Mouse (Mus musculus) thymus, postnatal 10 days (tissue): ENCODE measurements around the gene H1foo.

ENCODE experiments used
- DNase-seq, 2 experiments: peaks; one replicate each; pipeline ENCODE4 v3.0.0; 2021; ENCODE audit warnings: low spot score in 2 of 2

Gene H1foo

DNA sequence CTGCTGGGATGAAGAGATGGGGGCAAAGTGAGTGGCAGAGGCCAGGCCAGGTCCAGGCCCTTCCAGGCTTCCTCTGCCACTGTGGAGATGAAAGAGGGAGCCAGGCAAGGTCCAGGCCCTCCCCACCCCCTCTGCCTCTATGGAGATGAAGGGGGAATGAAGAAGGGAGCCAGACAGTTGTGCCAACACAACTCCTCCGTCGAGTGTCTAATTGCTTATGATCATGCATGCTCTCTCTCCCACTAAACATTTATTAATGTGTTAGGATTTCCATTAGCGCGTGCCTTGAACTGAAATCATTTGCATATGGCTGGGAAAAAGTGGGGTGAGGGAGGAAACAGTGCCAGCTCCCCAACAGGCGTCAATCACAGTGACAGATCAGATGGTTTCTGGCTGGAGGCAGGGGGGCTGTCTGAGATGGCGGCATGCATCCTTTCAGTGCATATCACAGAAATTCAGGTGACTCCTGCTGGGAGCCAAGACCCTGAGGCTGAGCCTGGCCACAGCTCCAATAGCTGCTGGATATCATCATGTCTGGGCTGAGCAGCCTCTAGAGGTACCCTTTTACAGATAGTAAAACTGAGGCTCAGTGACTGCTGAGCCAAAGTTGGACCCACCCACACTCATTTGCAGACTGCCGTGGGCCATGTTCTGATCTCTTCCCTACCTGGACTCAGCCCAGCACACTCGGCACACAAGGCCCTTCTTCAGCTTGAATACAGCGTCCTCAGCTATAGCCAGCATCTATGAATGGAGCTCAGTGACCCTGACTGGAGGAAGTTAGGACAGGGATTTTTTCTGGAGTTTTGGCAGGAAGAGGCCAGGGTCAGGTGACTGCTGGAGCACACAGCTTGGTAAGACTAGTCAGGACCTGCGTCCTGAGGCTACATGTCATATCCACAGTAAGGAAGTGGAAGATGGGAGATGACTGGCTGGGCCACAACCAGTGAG lies 17.2 kb upstream of the H1foo start:
- DNase-seq: no peak

DNA sequence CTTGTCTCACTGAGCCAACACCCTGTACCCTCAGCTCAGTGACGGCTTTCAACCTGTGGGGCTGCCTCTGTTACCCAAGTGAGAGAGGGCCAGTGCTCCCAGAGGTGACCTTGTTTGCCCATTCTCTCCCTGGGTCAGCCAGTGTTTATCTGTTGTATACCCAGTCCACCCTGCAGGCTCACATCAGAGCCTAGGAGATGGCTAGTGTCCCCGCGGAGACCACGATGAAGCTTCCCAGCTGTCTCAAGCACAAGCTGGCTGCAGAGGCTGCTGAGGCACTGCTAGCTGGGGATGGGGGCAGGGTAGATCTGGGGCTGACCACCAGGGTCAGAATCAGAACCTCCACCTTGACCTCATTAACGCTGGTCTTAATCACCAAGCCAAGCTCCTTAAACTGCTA lies 14.7 kb upstream of the H1foo start:
- DNase-seq: no peak

DNA sequence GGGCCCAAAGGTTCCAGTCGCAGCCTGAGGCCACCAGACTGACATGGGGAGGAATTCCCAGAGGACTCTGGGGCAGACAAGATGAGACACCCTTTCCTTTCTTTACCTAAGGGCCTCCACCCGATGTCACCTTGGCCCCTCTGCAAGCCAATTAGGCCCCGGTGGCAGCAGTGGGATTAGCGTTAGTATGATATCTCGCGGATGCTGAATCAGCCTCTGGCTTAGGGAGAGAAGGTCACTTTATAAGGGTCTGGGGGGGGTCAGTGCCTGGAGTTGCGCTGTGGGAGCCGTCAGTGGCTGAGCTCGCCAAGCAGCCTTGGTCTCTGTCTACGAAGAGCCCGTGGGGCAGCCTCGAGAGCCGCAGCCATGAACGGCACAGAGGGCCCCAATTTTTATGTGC lies 13.1 kb upstream of the H1foo start, which contains the start of gene Rho:
Gene Rho (plus strand): TSS at position 110 of the 400 bp plus-strand sequence.
- no peak for DNase-seq

DNA sequence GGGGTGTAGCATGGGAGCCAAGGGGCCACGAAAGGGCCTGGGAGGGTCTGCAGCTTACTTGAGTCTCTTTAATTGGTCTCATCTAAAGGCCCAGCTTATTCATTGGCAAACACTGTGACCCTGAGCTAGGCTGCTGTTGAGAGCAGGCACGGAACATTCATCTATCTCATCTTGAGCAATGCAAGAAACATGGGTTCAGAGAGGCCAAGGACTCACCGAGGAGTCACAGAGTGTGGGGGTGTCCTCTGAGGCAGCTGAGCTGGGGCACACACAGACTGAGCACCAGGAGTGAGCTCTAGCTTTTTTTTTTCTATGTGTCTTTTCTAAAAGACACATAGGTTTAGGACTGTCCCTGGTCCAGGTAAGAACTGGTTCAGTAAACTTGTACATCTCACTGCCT lies 12.3 kb upstream of the H1foo start:
- DNase-seq: no peak

DNA sequence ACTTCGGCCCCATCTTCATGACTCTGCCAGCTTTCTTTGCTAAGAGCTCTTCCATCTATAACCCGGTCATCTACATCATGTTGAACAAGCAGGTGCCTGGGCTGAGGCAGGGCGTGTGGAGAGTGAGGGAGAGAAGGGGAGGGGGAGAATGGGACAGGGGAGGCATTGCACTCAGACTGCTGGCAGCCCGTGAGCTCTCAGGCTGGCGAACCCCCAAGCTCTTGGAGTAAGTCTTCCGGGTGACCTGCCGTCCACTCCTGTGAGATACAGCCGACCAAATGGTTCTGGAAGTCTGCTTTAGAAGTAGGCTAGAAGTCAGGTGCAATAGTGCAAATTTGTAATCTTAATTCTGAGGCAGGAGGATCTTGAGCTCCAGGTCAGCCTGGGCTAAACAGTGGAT lies 9.2 kb upstream of the H1foo start:
- DNase-seq: no peak

DNA sequence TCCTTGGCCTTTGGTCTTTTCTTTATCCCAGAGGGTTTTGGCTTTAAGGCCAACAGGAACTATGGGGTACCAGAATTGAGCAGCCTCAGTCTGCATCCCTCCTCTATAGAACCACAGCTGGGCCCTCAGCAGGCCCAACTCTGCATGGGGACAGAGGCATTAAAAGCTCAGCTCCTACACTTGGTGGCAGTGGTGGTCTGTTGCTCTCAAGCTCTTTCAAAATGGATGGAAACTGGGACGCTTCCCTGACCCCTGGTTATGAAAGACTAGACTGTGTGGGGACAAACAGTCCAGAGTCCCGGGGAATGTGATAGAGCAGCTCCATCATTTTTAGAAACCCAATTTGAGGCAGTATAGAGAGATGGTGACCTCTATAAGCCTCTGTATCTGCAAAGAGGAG lies 6.7 kb upstream of the H1foo start:
- no peak for DNase-seq

DNA sequence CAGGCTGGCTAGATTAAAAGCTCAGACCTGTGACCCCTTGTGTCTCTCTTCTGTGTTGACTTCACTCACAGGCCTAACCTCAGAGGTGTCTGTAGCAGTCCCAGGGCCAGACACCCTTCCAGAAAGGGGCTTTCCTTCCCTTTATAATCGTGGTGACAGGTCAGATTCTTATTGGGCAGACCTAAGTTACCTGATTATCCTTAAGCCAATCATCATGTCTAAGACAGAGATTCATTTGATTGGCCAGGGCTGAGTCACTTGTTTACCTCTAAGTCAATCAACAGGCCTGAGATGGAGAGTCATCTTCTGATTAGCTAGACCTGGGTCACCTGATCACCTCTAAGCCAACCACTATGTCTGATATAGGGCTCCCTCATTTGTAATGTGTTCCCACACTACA lies 5.9 kb upstream of the H1foo start:
- no peak for DNase-seq

DNA sequence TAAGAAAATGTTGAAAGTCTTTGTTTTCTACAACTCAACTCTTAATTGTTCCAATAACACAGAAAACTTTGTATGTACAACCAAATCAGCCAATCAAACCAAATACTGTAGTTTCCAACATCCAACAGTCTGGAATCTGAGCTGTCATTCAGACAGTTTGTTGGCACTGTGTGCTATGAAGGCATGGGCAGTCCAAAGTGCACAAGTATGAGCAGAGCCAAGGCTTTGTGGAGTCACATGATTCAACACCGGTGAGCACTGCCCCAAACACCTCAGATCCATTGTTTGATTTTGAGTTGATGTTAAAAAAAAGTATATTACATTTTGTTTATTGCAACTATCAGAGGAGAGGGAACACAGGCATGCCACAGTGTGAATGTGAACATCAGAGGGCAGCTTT lies 4.1 kb upstream of the H1foo start:
- no peak for DNase-seq

DNA sequence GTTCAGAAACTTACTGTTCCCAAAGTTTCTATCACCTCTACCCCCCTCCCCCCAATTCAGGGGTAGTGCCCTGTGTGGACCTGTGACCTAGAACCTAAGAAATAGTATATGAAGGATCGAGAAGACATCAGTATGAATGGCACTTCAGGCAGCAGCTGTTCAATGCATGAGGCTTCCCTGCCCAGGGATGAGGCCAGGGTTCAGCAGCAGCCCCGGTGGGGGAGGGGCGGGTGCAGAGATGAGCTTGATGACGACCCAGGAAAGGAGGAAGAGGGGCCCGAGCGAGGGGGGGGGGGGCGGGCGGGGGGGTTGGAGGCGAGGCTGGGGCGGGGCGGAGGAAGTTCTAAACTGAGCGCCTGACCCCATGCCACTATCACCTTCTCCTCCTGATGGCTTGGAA lies 3.6 kb upstream of the H1foo start:
- peak; percentile 36 to 42 for DNase-seq

DNA sequence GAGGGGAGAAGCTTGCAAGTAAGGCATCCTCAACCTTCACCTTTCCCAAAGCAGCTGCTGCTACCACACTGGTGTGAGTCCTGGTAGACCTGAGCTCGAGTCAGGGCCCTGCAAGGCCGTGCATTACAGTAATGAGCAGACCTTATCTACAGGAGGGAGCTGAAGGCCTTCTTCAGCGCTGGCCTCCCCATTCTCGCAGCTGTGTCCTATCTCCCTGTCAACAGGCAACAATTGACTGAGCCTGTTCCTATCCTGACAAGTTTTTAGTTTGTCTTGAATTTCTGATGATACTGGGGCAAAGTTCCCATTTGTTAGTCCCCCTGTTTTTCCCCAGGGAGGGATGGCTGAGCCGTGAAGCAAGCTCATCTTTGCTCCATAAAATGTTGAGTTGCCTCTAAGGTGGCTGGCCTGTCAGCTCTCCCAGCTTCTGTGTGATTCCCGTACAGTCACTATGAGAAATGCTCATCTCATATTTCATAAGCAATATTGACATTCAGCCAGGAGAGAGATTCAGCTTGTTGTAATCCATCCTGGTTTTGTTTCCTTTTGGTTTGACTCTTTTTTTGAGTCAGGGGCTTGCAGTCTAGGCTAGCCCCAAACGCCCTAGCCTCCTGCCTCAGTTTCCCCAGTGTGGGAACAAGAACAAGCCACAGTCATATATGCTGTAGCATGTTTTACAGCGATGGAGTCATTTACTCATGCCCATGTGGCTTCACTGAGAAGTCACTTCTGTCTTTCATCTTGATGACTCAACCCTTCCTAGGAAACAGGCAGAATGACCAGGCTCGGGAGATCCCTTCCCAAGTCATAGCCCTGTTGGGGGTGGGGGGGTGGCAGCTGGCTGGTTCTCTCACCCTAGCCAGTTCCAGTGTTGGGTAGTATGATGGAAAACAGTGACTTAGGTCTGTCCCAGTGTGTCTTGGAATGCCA lies 975 bp upstream of the H1foo start:
- DNase-seq: no peak

DNA sequence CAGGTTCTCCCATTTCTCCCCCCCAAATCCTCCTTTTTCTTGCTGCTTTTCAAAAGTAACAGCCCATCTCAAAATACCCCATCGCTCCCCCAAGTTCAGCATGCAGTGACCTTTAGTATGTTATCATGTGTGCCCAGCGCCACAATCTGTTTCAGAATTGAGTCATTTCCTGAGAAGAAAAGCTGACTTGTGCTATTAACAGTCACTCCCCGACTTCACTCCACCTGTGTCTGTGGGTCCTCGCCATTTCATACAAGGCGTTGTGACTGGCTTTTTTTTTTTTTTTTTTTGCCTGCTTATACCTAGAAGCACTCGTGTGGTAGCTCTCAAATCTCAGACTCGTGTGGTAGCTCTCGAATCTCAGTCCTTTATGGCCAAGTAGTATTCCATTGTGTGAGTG lies 895 bp downstream of the H1foo start:
- DNase-seq: no peak

DNA sequence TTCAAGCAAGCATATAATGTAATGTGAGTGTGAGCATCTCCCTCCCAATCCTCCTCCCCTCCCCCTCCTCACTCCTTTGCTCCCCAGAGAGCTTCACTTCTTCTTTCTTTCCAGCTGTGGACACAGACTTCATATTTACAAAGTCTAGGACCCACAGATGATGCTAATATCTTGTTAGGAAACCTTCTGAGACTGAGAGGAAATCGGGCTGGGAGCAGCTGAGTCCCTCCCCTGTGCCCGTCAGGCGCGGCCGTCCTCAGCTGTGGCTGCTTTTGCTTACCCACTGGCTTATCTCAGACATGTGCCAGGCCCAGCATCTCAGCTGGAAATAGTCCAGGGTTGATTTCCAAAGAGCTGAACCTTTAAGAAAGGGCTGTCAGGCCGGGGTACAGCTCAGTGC lies 1.7 kb downstream of the H1foo start:
- no peak for DNase-seq

DNA sequence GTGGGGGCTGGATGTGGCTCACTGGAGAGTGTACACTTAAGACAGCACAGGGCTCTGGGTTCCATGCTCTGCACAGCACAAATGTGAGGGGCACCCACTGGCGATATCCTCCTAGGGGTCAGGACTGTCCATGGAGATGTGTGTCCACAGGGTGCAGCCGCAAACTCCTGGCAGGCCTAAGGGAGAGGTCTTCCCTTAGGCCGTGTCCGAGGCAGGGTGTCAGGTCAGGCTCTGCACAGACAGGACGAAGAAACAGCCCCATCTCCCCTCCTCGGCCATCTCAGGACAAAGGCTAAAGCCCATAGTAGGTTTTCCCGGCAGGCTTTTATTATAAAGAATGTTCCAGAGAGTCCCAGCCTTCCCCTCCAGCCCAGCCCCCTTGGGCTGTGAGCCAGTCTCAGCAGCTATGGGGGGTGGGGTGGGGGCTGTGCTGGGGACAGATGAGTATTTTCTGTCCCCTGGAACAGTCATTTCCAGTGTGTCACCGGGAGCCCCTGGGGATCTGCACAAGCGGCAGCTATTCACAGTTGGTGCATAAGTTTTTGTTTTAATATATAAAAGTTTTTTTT lies 9.9 kb downstream of the H1foo start:
- DNase-seq: no peak

DNA sequence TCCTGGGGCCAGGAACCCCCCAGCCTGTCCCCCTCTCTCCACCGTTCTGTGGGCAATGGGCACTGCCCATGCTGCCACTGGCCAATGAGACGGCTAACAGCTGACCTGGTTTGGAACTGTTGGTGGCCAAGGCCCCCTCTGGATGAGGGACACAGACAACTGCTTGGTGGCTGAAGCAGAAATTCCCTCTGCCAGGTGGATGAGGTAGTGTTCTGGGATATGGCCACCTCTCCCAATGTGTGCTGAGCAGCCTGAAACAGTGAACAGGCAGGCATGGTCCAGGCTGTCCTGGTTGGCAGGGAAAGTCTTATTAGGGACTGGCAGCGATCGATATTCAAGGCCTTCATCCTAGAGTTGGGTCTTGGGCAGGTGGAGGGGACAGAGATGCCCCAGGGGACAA lies 10.4 kb downstream of the H1foo start:
- DNase-seq: no peak

DNA sequence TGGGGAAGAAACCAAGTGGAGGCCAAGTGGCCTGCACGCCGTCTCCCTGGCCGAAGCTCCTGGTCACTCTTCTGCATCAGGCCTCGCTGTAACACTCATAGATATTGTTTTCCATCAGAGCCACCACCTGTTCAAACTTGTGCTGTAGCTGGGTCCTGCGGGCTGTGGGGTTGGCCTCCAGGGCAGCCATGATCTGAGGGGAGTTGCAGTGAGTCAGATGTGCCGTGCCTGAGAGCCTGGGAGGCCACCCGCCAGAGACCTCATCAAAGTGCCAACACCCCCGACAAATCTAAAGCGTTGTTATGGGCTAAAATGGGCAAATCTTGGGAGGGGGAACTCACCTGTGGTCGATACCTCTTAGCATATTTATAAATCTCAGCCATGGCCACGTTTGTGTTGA lies 10.9 kb downstream of the H1foo start:
- no peak for DNase-seq

DNA sequence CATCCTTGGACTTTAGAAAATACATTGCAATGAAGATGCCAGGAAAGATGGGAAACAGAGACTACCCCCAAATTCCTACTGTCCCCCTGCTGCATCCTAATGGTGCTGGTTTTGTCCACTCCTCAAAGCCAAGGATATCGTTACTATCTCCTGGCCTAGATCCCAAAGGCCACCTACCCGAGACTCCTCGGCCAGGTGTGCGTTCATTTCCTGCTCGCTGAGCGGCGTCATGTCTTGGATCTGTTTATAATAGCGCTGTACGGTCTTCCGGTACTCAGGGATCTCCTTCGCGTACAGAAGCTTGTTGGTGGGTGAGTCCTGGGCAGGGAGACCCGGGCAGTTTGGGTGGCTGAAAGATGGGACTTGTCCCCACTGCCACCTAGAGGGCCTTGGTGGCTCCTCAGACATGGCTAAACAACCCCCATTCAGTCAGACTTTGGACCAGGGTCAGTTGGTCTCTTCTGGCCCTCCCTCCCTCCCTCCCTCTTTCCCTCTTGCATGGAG lies 11.7 kb downstream of the H1foo start:
- DNase-seq: no peak

DNA sequence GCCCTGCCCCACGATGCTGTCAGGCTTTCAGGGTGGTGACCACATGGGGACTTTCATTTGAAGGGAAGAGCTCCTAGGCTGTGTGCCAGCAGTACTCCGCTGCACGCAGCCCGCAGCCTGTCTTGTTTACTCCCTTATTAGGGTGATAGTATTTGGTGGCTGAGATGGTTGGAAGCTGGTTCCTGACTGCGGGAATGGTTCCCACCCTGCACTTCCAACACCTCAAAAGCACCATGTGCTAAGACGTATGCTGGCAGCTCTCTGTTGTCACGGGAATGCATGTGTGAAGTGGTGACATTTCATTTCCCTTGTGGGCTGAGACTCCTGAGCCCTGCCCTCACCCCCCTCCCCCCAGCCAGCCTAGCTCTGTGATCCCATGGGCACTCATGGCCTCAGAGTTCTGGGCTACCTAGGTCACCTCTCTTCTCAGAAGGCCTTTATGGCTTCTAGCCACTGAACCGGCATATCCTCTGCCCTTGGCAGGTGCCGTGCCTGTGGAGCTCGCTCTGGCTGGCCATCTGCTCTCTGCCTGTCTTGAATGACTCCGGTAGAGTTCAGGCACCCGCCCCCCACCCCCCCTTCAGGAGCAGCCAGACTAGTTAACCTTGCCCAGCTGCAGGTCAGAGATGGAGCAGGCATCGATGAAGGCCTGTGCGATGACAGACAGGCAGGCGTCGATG lies 12.3 kb downstream of the H1foo start:
- no peak for DNase-seq

DNA sequence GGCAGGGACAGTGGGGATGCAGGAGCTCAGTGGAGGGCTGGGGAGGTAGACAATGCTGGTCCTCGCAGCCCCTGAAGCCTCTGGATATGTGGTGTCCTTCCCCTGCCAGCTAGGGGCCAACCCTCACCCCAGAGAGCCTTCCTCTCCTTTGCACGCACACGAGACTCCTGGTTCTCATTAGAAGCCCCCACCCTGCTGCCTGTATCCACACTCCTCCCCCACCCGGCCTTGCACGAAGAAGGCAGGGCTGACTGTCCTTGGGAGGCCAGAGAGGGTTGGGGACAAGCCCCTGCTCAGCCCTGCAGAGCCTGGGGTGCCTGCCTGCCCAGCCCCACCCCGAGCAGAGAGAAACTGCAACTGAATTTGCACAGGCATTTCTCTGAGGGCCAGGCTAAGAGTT lies 12.9 kb downstream of the H1foo start:
- DNase-seq: no peak

DNA sequence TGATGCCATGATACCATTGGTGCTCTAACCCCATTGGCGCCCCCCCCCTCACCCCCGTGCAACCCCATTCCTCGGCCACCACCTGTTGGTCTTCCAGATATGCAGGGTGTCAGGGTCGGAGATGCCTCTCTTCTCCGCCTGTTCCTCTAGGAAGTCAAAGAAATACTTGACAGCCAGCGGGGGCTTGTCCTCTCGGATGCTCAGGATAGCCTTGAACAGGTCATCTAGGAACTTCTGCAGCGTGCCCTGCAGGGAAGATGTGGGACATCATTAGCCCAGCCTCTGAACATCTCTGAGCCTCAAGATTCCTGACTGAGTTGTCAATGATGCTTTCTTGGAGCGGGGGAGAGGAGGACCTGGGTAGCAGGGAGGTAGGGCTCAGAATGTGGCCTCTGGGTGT lies 13.7 kb downstream of the H1foo start:
- DNase-seq: no peak

DNA sequence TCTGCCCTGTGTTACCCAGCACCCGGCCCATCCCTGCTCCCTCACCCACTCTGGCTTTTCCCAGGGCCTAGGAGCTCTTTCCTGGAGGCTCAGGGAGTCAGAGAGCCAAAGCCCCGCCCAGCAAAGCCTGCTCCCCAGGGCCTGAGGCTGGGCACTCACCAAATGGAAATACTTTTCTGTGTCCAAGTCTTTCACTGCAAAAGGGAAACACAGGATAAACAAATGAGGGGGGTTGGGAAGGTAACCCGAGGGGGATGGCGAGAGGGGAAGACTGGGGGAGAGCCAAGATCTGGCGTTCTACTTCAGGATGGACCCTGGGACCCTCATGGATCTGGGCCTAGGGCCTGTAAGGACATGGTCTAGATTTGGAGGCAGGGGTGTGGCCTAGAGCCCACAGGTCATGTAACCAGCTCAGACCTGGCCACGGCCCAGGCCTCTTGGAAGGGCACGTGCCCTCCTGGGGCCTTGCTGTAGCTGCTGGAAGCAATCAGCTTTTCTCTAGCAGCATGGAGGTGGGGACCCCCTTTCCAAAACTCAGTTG lies 14.5 kb downstream of the H1foo start:
- DNase-seq: no peak

DNA sequence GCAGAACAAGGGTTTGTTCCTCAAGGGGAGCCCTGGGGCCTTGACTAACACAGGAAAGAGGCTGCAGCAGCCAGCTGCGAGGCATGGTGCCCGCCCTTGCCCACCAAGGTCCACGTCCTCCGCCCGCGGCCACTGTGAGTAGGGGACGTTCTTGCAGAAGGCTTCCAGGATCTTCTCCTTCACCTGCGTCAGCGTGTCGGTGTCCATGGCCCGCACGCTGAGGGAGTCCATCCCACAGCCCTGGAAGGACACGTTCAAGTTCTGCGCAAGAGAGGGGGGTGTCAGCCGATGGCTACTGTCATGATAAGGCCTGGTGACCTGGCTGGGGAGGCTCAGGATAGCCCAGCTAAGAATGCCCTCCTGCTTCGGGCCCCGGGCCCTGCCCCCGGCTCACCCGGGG lies 15.6 kb downstream of the H1foo start:
- no peak for DNase-seq
